Comparison of ENCODE assay signal across 19 mouse cellular contexts in the genomic region with DNA sequence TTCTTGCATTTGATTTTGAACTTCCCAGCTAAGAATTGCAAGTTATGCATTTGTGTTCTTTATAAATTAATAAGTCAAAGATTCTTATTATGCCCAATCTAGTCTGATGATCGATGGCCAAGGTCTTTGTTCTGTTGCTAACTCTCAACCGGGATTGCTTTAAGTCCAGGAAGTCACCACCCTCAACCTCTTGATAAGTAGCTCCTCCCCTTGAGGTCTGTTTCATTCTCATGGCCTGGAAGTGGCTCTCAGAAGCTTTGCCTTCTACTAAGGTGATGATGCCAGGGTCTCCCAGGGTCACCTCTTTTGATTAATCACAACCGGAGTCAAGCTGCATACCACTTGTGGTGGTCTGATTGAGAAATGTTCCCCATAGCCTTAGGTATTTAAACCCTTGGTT. TPM values are rescaled to one million over a fixed set of nuclear protein-coding genes. Genes with fewer than 3 reads are reported as not detected.
A peak's percentile ranks its signal among the peaks of the same experiment; 100 is the strongest.
DNase-seq lines count a peak whose midpoint lies in the region; ATAC-seq lines count a peak whose summit lies in the region.
"Had no signal": no experiment of that assay in that cellular context is flagged by ENCODE, and none has a peak within 500 bp of the region (broad histone marks: within the 10 kb centered on the region; RNA-seq: fewer than 3 reads in every experiment).

No protein-coding gene starts in this region.

- no peak overlapping the region for H3K4me2 ChIP-seq in heart, embryonic 13.5 days
- no peak overlapping the region for H3K4me2 ChIP-seq in intestine, embryonic 15.5 days (replicated peaks)
- H3K4me2 ChIP-seq: embryonic facial prominence, embryonic 15.5 days; forebrain, embryonic 15.5 days; heart, embryonic 15.5 days; hindbrain, embryonic 15.5 days had no signal

- H3K9me3 ChIP-seq in heart, embryonic 13.5 days: no peaks in the 10 kb centered on the region
- no peaks in the 10 kb centered on the region for H3K9me3 ChIP-seq in intestine, embryonic 15.5 days
- H3K9me3 ChIP-seq: embryonic facial prominence, embryonic 15.5 days; forebrain, embryonic 15.5 days; heart, embryonic 10.5 days; heart, embryonic 15.5 days; hindbrain, embryonic 15.5 days had no signal

- 65% methylated on average over 3 of the region's 3 CpGs for WGBS in heart, embryonic 13.5 days
- WGBS in intestine, embryonic 15.5 days: 86% methylated on average over 3 of the region's 3 CpGs

- no peaks in the 10 kb centered on the region for H3K27me3 ChIP-seq in heart, embryonic 13.5 days (replicated peaks)
- H3K27me3 ChIP-seq in intestine, embryonic 15.5 days (replicated peaks): no peaks in the 10 kb centered on the region
- H3K27me3 ChIP-seq: embryonic facial prominence, embryonic 15.5 days; forebrain, embryonic 15.5 days; heart, embryonic 15.5 days; hindbrain, embryonic 15.5 days had no signal

- no peak overlapping the region for H3K27ac ChIP-seq in heart, embryonic 13.5 days (replicated peaks)
- no peak overlapping the region for H3K27ac ChIP-seq in intestine, embryonic 15.5 days
- H3K27ac ChIP-seq: embryonic facial prominence, embryonic 15.5 days; forebrain, embryonic 15.5 days; heart, embryonic 10.5 days; heart, embryonic 15.5 days; hindbrain, embryonic 15.5 days had no signal

- H3K9ac ChIP-seq in heart, embryonic 13.5 days: no peak overlapping the region
- no peak overlapping the region for H3K9ac ChIP-seq in intestine, embryonic 15.5 days
- H3K9ac ChIP-seq: embryonic facial prominence, embryonic 15.5 days; forebrain, embryonic 15.5 days; heart, embryonic 15.5 days; hindbrain, embryonic 15.5 days had no signal

- H3K4me3 ChIP-seq in heart, embryonic 13.5 days: no peak overlapping the region
- no peak overlapping the region for H3K4me3 ChIP-seq in intestine, embryonic 15.5 days (replicated peaks)
- H3K4me3 ChIP-seq: embryonic facial prominence, embryonic 15.5 days; erythroblast, embryonic 14.5 days; forebrain, embryonic 15.5 days; heart, embryonic 10.5 days; heart, embryonic 15.5 days; hindbrain, embryonic 15.5 days had no signal

- H3K4me1 ChIP-seq in heart, embryonic 13.5 days: peaks cover 27% of the 10 kb centered on the region
- H3K4me1 ChIP-seq in intestine, embryonic 15.5 days (replicated peaks): no peaks in the 10 kb centered on the region; the same call in 1 of the 2 replicates
- H3K4me1 ChIP-seq: embryonic facial prominence, embryonic 15.5 days; forebrain, embryonic 15.5 days; hindbrain, embryonic 15.5 days had no signal

- DNase-seq in heart, postnatal 4 days: no peak
- DNase-seq in induced T-regulatory cell, adult 2 months (ENCODE audit: low read depth): peak; percentile 56
- no peak for DNase-seq in cerebellum, postnatal 14 days
- DNase-seq in retina, postnatal 1 day: no peak
- DNase-seq: adrenal gland, postnatal 14 days; cerebellum, adult 18-20 months; cerebellum, adult 9-11 months; embryo, embryonic 11 days; gastrocnemius, postnatal 10 days had no signal

- no peaks in the 10 kb centered on the region for H3K36me3 ChIP-seq in heart, embryonic 13.5 days
- no peaks in the 10 kb centered on the region for H3K36me3 ChIP-seq in intestine, embryonic 15.5 days
- H3K36me3 ChIP-seq: embryonic facial prominence, embryonic 15.5 days; forebrain, embryonic 15.5 days; heart, embryonic 10.5 days; heart, embryonic 15.5 days; hindbrain, embryonic 15.5 days had no signal

- peak; percentile 12; the same call in 1 of the 2 replicates for ATAC-seq in heart, embryonic 13.5 days (ENCODE audit: extremely low read depth, insufficient number of reproducible peaks, low FRiP score, low TSS enrichment)
- peak; percentile 85 for ATAC-seq in CD4-positive, CD25-positive, alpha-beta regulatory T cell, adult 4 months
- peak; percentile 2; the same call in 1 of the 2 replicates for ATAC-seq in megakaryocyte progenitor cell, adult 5-6 weeks (replicated peaks; ENCODE audit: poor library complexity)
- ATAC-seq in intestine, embryonic 15.5 days: no peak
- ATAC-seq: forebrain, embryonic 15.5 days had no signal

RNA-seq across cellular contexts. Expression of a gene that starts 38.3 kb away (rescaled TPM):
- polyA plus RNA-seq in heart, embryonic 13.5 days (2015; fragmentation: Nextera tagmentation; extraction: Ambion mirVana): 270 and 291 TPM in 2 replicates
- total RNA-seq in heart, postnatal 4 days (2021): 100 to 1,000 TPM; 353 to 370 TPM
- polyA plus RNA-seq in CD4-positive, CD25-positive, alpha-beta regulatory T cell, adult 4 months (2017; shearing (Covaris generic)): 100 to 1,000 TPM; 428 to 528 TPM
- 593 and 655 TPM in 2 replicates for total RNA-seq in megakaryocyte progenitor cell, adult 5-6 weeks (2015)
- 974 and 976 TPM in 2 replicates for total RNA-seq in megakaryocyte progenitor cell, adult 5-6 weeks (2017)
- polyA plus RNA-seq in intestine, embryonic 15.5 days (2015; fragmentation: Nextera tagmentation; extraction: Ambion mirVana): 342 and 356 TPM in 2 replicates
